Mouse (Mus musculus): ENCODE results near the gene Pradc1.

- no peak for TF ChIP-seq GATA1 (IDR thresholded peaks at IDR 0.05; ENCODE audit: borderline replicate concordance, low read length)
- TF ChIP-seq FLI1 (IDR thresholded peaks at IDR 0.05; ENCODE audit: low read length), result no peak
These were observed 35.9 kb downstream of the Pradc1 start for GRCm38 (mm10) chr6:85415829-85416228.
